Mouse (Mus musculus) lung, embryonic 15.5 days (tissue): Measurements from ENCODE around the gene Wdr46. TPM values are rescaled to one million over a fixed set of nuclear protein-coding genes. Genes with fewer than 3 reads are reported as not detected.
A peak's percentile ranks its signal among the peaks of the same experiment; 100 is the strongest.

Source experiments
- ATAC-seq: fragments of 200-750 bp; cut with Nextera tagmentation; 2 replicates; pipeline ENCODE4 v1.8.0; 2017; ENCODE audit warnings: moderate number of reproducible peaks, borderline replicate concordance; ENCODE audit not compliant: low FRiP score, low TSS enrichment; ENCODE audit errors: extremely low read depth
- H3K27ac ChIP-seq: fragments of 300-500 bp; sonication (generic); 2 replicates; pipeline ENCODE4 v1.5.1; 2015; ENCODE audit warnings: moderate library complexity, mild to moderate bottlenecking, inconsistent platforms
- H3K27me3 ChIP-seq: fragments of 300-500 bp; sonication (generic); 2 replicates; pipeline ENCODE4 v1.6.1; 2015; ENCODE audit warnings: inconsistent platforms
- H3K36me3 ChIP-seq: fragments of 300-500 bp; sonication (generic); 2 replicates; pipeline ENCODE4 v1.6.1; 2015; ENCODE audit warnings: inconsistent platforms
- H3K4me1 ChIP-seq: fragments of 300-500 bp; sonication (generic); 2 replicates; pipeline ENCODE4 v1.6.1; 2015; ENCODE audit warnings: inconsistent platforms
- H3K4me2 ChIP-seq: fragments of 300-500 bp; sonication (generic); 2 replicates; pipeline ENCODE4 v1.6.1; 2015; ENCODE audit warnings: inconsistent platforms, mild to moderate bottlenecking, moderate library complexity
- H3K4me3 ChIP-seq: fragments of 300-500 bp; sonication (generic); 2 replicates; pipeline ENCODE4 v1.5.1; 2015; ENCODE audit warnings: mild to moderate bottlenecking, inconsistent platforms
- H3K9ac ChIP-seq: fragments of 300-500 bp; sonication (generic); 2 replicates; pipeline ENCODE4 v1.6.1; 2015; ENCODE audit warnings: inconsistent platforms
- H3K9me3 ChIP-seq: fragments of 300-500 bp; sonication (generic); 2 replicates; pipeline ENCODE4 v1.6.1; 2016; ENCODE audit warnings: inconsistent platforms
- WGBS: fragments of 180-500 bp; shearing (Covaris S2); methylation state at CpG from one replicate; pipeline ENCODE4 v1.1.7; 2015; 5-methylcytosine and 5-hydroxymethylcytosine counted together
- polyA plus RNA-seq: library from polyadenylated mRNA; unstranded; fragments of >200 nt; fragmentation: Nextera tagmentation; extraction: Ambion mirVana; gene quantifications from 2 replicates; pipeline ENCODE4 v1.2.1, GENCODE M21; 2015

The Wdr46 gene
- polyA plus RNA-seq, 1 experiment from 2014 or later, result 34.2 TPM

DNA sequence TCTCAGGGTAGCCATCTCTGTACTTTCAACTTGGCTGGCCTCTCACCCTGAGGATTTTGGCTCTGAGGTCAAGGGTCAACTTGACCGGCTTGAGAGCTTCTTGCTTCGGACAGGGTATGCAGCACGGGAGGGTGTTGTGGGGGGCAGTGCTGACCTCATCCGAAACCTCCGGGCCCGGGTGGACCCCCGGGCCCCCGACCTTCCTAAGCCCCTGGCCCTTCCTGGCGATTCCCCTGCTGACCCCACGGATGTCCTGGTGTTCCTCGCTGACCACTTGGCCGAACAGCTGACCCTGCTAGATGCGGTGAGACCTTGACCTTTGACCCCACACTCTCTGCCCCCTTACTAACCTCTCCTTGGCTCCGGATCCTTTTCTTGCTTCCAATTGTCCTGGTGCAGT is 8.0 kb upstream of the Wdr46 start:
- Histone ChIP-seq H3K36me3 (peaks cover 34% of the 10 kb centered on the region; the same call in 1 of the 2 replicates), H3K4me1 (peaks cover 23% of the 10 kb centered on the region), H3K9ac (no peak overlapping the region), H3K27ac (no peak overlapping the region), H3K4me3 (no peak overlapping the region), H3K27me3 (no peaks in the 10 kb centered on the region), H3K9me3 (no peaks in the 10 kb centered on the region), H3K4me2 (no peak overlapping the region)
- WGBS, result 82% methylated on average over 14 of the region's 14 CpGs
- no peak for ATAC-seq

GRCm38 (mm10) chr17:33932970-33933369 is 7.5 kb upstream of the Wdr46 start:
- H3K4me3 ChIP-seq, result no peak overlapping the region
- H3K4me2 ChIP-seq, result no peak overlapping the region
- no peaks in the 10 kb centered on the region for H3K9me3 ChIP-seq
- 90% methylated on average over 15 of the region's 15 CpGs for WGBS
- H3K4me1 ChIP-seq, result peaks cover 19% of the 10 kb centered on the region
- no peaks in the 10 kb centered on the region for H3K27me3 ChIP-seq
- H3K9ac ChIP-seq, result no peak overlapping the region
- no peak for ATAC-seq
- peaks cover 36% of the 10 kb centered on the region; the same call in 1 of the 2 replicates for H3K36me3 ChIP-seq
- H3K27ac ChIP-seq, result no peak overlapping the region

GRCm38 (mm10) chr17:33935422-33936055 is 4.9 kb upstream of the Wdr46 start:
- WGBS, result 80% methylated on average over 21 of the region's 21 CpGs
- H3K27ac ChIP-seq, result no peak overlapping the region
- H3K4me2 ChIP-seq, result no peak overlapping the region
- no peak overlapping the region for H3K4me3 ChIP-seq
- peaks cover 22% of the 10 kb centered on the region for H3K4me1 ChIP-seq
- no peaks in the 10 kb centered on the region for H3K27me3 ChIP-seq
- H3K9me3 ChIP-seq, result no peaks in the 10 kb centered on the region
- H3K36me3 ChIP-seq, result peaks cover 36% of the 10 kb centered on the region; the same call in 1 of the 2 replicates
- no peak overlapping the region for H3K9ac ChIP-seq
- no peak for ATAC-seq

- Histone ChIP-seq H3K27me3 (no peaks in the 10 kb centered on the region), H3K4me3 (no peak overlapping the region), H3K27ac (no peak overlapping the region), H3K9me3 (no peaks in the 10 kb centered on the region), H3K36me3 (peaks cover 36% of the 10 kb centered on the region; the same call in 1 of the 2 replicates), H3K4me2 (no peak overlapping the region), H3K9ac (no peak overlapping the region), H3K4me1 (peaks cover 21% of the 10 kb centered on the region)
- ATAC-seq, result no peak
- WGBS, result 77% methylated on average over 15 of the region's 15 CpGs
Observed at GRCm38 (mm10) chr17:33936993-33937392, 3.5 kb upstream of the Wdr46 start.

DNA sequence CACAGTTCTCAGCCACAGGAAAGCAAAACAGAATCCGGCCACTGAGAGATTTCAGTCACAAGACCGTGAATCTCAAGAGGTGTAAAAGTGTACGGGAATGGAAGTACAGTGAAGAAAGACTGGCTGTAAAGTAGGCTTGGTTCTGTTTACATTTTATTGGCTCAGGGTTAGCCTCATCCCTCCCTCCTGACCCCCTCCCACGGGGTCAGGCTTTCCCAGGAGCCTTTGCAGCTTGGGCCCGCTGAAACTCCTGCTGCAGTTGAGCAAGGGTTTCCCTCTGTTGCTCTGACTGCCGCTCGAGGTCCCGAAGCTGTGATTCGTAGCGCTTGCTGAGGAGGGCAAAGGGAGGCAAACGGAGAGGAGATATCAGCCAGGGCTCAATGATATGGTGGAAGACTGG is 1.7 kb upstream of the Wdr46 start:
- H3K4me3 ChIP-seq, result peak overlapping the region; percentile 93
- no peak for ATAC-seq
- 75% methylated on average over 11 of the region's 11 CpGs for WGBS
- H3K27ac ChIP-seq, result no peak overlapping the region
- no peaks in the 10 kb centered on the region for H3K9me3 ChIP-seq
- no peaks in the 10 kb centered on the region for H3K27me3 ChIP-seq
- H3K9ac ChIP-seq, result no peak overlapping the region
- peak overlapping the region; percentile 94 for H3K4me2 ChIP-seq
- peaks cover 21% of the 10 kb centered on the region for H3K4me1 ChIP-seq
- peaks cover 30% of the 10 kb centered on the region; the same call in 1 of the 2 replicates for H3K36me3 ChIP-seq

DNA sequence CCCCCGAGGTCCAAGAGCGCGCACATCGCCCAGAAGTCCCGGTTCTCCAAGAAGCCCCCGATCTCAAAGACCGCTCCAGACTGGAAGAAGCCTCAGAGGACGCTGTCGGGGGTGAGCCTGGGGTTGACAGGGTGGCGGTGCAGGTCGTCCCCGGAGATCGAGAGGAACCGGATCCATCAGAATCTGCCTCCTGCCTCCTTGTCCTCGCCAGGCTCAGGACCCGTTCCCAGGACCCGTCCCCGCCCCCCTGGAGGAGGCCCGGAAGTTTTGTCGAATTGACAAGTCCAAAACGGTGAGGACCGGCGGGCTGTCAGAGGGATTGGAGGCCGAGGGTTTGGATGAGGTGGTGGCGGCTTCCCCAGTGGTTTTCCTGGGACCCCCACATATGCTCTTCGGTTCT is 521 bp downstream of the Wdr46 start:
- Histone ChIP-seq H3K9ac (peak overlapping the region; percentile 78), H3K27me3 (no peaks in the 10 kb centered on the region), H3K27ac (no peak overlapping the region), H3K9me3 (no peaks in the 10 kb centered on the region), H3K4me2 (peak overlapping the region; percentile 94), H3K4me3 (peak overlapping the region; percentile 93), H3K36me3 (peaks cover 40% of the 10 kb centered on the region; the same call in 1 of the 2 replicates), H3K4me1 (peaks cover 21% of the 10 kb centered on the region)
- peak; percentile 10; the same call in 1 of the 2 replicates for ATAC-seq
- 3% methylated on average over 26 of the region's 26 CpGs for WGBS

DNA sequence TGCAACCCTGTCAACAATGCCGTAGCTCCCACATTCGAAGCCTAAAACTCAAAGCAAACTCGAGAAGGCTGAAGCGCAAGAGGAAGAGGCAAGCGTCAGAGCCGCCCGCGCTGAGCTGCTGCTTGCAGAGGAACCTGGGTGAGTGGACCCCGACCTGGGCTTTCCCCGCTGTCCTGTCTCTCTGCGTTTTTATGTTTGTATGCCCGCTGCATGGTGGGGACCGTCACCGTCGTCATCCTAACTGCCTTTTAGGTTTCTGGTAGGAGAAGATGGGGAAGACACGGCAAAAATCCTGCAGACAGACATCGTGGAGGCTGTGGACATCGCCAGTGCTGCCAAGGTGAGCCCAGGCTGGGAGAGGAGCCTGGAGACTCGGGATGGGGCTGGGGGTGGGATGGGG is 921 bp downstream of the Wdr46 start:
- Histone ChIP-seq H3K36me3 (peaks cover 44% of the 10 kb centered on the region), H3K9ac (peak overlapping the region; percentile 78), H3K4me3 (peak overlapping the region; percentile 93), H3K9me3 (no peaks in the 10 kb centered on the region), H3K27me3 (no peaks in the 10 kb centered on the region), H3K4me1 (peaks cover 21% of the 10 kb centered on the region), H3K27ac (no peak overlapping the region), H3K4me2 (peak overlapping the region; percentile 94)
- WGBS, result 47% methylated on average over 19 of the region's 19 CpGs
- ATAC-seq, result no peak

DNA sequence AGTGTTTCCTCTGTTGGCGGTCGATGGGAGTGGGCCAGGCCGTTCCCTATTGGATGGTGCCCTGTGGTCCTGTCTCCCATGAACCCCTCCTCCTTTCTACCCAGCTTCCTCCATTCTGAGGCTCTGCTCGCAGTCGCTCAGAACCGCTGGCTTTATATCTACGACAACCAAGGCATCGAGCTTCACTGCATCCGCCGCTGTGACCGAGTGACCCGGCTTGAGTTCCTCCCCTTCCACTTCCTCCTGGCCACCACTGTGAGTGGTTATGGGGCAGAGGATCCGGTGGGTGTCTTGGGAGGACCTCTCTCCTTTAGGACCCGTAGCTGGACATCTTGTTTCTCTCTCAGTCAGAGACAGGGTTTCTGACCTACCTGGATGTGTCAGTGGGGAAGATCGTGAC is 3.0 kb downstream of the Wdr46 start:
- 92% methylated on average over 15 of the region's 15 CpGs for WGBS
- Histone ChIP-seq H3K27ac (no peak overlapping the region), H3K4me3 (no peak overlapping the region), H3K4me1 (peaks cover 21% of the 10 kb centered on the region), H3K36me3 (peaks cover 42% of the 10 kb centered on the region), H3K27me3 (no peaks in the 10 kb centered on the region), H3K9me3 (no peaks in the 10 kb centered on the region), H3K4me2 (no peak overlapping the region), H3K9ac (no peak overlapping the region)
- no peak for ATAC-seq

DNA sequence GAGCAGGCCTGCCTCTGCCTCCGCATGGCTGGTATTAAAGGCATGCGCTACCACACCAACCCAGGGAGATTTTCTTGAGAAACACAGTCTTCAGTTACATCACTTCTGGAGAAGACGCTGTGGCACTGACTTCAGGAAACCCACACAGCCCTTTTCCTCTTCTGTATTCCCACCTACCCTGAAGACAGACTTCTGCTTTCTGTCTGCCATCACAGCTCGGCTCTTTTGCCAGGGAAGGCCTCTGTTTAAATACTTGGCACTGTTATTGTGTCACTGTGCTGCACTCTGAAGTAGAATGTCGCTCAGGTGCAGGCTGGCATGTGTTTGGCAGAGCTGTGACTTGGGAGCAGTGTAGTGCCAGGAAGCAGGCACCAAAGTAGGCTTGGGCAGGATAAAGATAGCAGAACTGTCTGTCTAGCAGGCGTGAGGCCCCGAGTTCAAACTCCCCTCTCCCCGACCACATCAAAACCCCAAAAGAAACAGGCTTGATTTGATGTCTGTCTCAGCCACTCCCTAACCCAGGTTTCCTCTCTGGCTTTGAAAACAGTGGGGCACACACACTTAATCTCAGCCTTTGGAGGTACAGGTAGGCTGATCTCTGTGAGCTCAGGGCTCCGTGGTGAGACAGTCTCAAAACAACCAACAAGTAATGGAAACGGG is 7.1 kb downstream of the Wdr46 start:
- H3K27me3 ChIP-seq, result no peaks in the 10 kb centered on the region
- WGBS, result 88% methylated on average over 10 of the region's 10 CpGs
- no peak for ATAC-seq

GRCm38 (mm10) chr17:33948090-33948904 is 7.8 kb downstream of the Wdr46 start:
- Histone ChIP-seq H3K9ac (no peak overlapping the region), H3K4me3 (no peak overlapping the region), H3K27ac (no peak overlapping the region), H3K27me3 (no peaks in the 10 kb centered on the region), H3K9me3 (no peaks in the 10 kb centered on the region), H3K4me1 (peaks cover 32% of the 10 kb centered on the region), H3K36me3 (peaks cover 62% of the 10 kb centered on the region), H3K4me2 (no peak overlapping the region)
- no peak for ATAC-seq
- 86% methylated on average over 22 of the region's 22 CpGs for WGBS

More for the DNA sequence above, 7.1 kb downstream of the Wdr46 start:
- Histone ChIP-seq H3K9ac (no peak overlapping the region), H3K9me3 (no peaks in the 10 kb centered on the region), H3K4me1 (peaks cover 25% of the 10 kb centered on the region), H3K4me2 (no peak overlapping the region), H3K36me3 (peaks cover 61% of the 10 kb centered on the region), H3K4me3 (no peak overlapping the region), H3K27ac (no peak overlapping the region)

GRCm38 (mm10) chr17:33948905-33949537 is 8.6 kb downstream of the Wdr46 start:
- peaks cover 39% of the 10 kb centered on the region for H3K4me1 ChIP-seq
- ATAC-seq, result no peak
- H3K4me3 ChIP-seq, result no peak overlapping the region
- no peaks in the 10 kb centered on the region for H3K27me3 ChIP-seq
- no peak overlapping the region for H3K4me2 ChIP-seq
- H3K27ac ChIP-seq, result no peak overlapping the region
- H3K9ac ChIP-seq, result no peak overlapping the region
- H3K9me3 ChIP-seq, result no peaks in the 10 kb centered on the region
- 85% methylated on average over 19 of the region's 19 CpGs for WGBS
- peaks cover 64% of the 10 kb centered on the region for H3K36me3 ChIP-seq
